Mouse (Mus musculus) cerebral cortex, adult 2 months (tissue): ENCODE measurements around the gene Tex37.

ENCODE experiments used
- WGBS: fragments of 180-500 bp; shearing (Covaris S2); methylation state at CpG from one replicate; pipeline ENCODE4 v1.1.7; 2018; 5-methylcytosine and 5-hydroxymethylcytosine counted together

The Tex37 gene

GRCm38 (mm10) chr6:70887993-70888392 is 30.7 kb downstream of the Tex37 start:
- 79% methylated on average over 11 of the region's 11 CpGs for WGBS

- WGBS = 11% methylated on average over 5 of the region's 5 CpGs
These were observed 37.9 kb downstream of the Tex37 start for GRCm38 (mm10) chr6:70880714-70881304.

- 92% methylated on average over 1 of the region's 1 CpGs for WGBS
These were observed 43.7 kb downstream of the Tex37 start for GRCm38 (mm10) chr6:70875017-70875416.

- WGBS = 70% methylated on average over 5 of the region's 5 CpGs
These were observed 44.5 kb downstream of the Tex37 start for GRCm38 (mm10) chr6:70874035-70874775.

DNA sequence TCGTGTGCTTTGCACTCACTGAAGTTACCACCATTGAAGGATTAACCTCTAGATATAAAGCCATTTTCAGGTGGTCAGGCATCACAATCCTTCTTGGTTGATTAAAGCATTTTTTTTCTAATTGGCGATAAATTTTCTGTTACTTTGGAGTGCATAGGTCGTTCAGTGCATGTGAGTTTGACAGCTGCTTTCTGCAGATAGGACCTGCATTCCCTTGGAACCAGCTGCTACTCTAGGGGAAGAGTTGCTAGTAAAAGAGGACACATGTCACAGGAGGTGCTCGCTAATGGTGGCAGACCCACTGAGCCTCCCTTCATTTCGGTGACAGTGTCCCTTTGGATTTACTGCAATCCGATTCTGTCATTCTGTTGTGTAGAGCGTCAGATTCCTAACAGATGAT is 46.2 kb downstream of the Tex37 start:
- 72% methylated on average over 7 of the region's 7 CpGs for WGBS

- 32% methylated on average over 10 of the region's 10 CpGs for WGBS
These were observed 46.6 kb downstream of the Tex37 start for GRCm38 (mm10) chr6:70872128-70872527.

- 32% methylated on average over 14 of the region's 14 CpGs for WGBS
These were observed 47.2 kb downstream of the Tex37 start for GRCm38 (mm10) chr6:70871511-70871980.

DNA sequence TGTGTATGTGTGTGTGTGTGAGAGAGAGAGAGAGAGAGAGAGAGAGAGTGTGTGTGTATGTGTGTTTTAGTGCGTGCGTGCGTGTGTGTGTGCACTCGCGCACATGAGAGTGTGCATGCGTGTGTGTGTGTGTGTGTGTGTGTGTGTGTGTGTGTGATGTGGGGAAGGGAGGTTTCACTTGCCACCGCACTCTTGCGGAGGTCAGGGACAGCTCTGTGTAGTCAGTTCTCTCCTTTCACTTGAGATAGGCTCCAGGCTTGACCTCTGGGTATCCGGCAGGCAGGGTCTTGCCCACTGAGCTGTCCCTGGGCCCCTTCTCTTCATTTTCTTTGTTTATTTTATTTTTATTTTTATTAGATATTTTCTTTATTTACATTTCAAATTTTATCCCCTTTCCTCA is 51.4 kb downstream of the Tex37 start:
- WGBS = 96% methylated on average over 9 of the region's 9 CpGs

- 64% methylated on average over 5 of the region's 5 CpGs for WGBS
These were observed 52.0 kb downstream of the Tex37 start for GRCm38 (mm10) chr6:70866761-70867160.

- WGBS = 89% methylated on average over 6 of the region's 6 CpGs
These were observed 54.4 kb downstream of the Tex37 start for GRCm38 (mm10) chr6:70864285-70864684.
